Mouse (Mus musculus) olfactory bulb, adult 2 months (tissue): ENCODE data around the gene Exosc1. TPM values are rescaled to one million over a fixed set of nuclear protein-coding genes. Genes with fewer than 3 reads are reported as not detected.
A peak's percentile ranks its signal among the peaks of the same experiment; 100 is the strongest.
"Not testable (repeated sequence)": the region's sequence is repeated elsewhere in the genome, so short reads cannot be mapped to it uniquely, and the experiment has no call there.

Source experiments
- H3K27ac ChIP-seq: fragments of 200-500 bp; 2 replicates; pipeline ENCODE4 v1.5.1; 2012; ENCODE audit warnings: low read depth, low read length; ENCODE audit not compliant: insufficient read depth
- H3K4me1 ChIP-seq: fragments of 200-500 bp; 2 replicates; pipeline ENCODE4 v1.6.1; 2012; ENCODE audit warnings: low read length; ENCODE audit not compliant: control insufficient read depth, insufficient read depth
- H3K4me3 ChIP-seq: fragments of 200-500 bp; 2 replicates; pipeline ENCODE4 v1.5.1; 2012; ENCODE audit warnings: mild to moderate bottlenecking, low read depth, low read length, moderate library complexity; ENCODE audit not compliant: insufficient read depth
- CTCF ChIP-seq: fragments of 200-500 bp; IDR thresholded peaks from 2 replicates; pipeline ENCODE4 v1.5.1; 2012; ENCODE audit warnings: low read depth, mild to moderate bottlenecking, low read length, moderate library complexity; ENCODE audit not compliant: insufficient read depth
- POLR2A ChIP-seq: fragments of 200-500 bp; IDR thresholded peaks from 2 replicates; pipeline ENCODE4 v1.6.1; 2012; ENCODE audit warnings: mild to moderate bottlenecking, low read depth, low read length, moderate library complexity; ENCODE audit not compliant: insufficient read depth
- WGBS: fragments of 180-500 bp; shearing (Covaris S2); methylation state at CpG from one replicate; pipeline ENCODE4 v1.1.7; 2018; 5-methylcytosine and 5-hydroxymethylcytosine counted together
- polyA plus RNA-seq: library from polyadenylated mRNA; stranded (reverse); fragments of >200 nt; gene quantifications from 2 replicates; pipeline ENCODE4 v1.2.4, GENCODE M21; 2012; ENCODE audit warnings: low replicate concordance; ENCODE audit not compliant: missing spikeins, insufficient read depth, insufficient read length

Exosc1 gene
- polyA plus RNA-seq, 1 experiment, result not detected

- WGBS, result 86% methylated on average over 4 of the region's 4 CpGs
- Histone ChIP-seq H3K4me3 (no peak overlapping the region), H3K4me1 (peaks cover 5% of the 10 kb centered on the region), H3K27ac (no peak overlapping the region)
- TF ChIP-seq CTCF, result no peak
- TF ChIP-seq POLR2A, result no peak
Observed at GRCm38 (mm10) chr19:41916853-41917252, 16.4 kb downstream of the Exosc1 start.

GRCm38 (mm10) chr19:41915294-41915693, 17.9 kb downstream of the Exosc1 start:
- WGBS, result 80% methylated on average over 3 of the region's 3 CpGs
- TF ChIP-seq CTCF (no peak), POLR2A (no peak)
- H3K27ac ChIP-seq, result no peak overlapping the region
- no peak overlapping the region for H3K4me3 ChIP-seq
- H3K4me1 ChIP-seq, result peaks cover 5% of the 10 kb centered on the region

GRCm38 (mm10) chr19:41914592-41914882, 18.7 kb downstream of the Exosc1 start:
- not testable (repeated sequence) for H3K4me3 ChIP-seq, H3K4me1 ChIP-seq, H3K27ac ChIP-seq

GRCm38 (mm10) chr19:41913774-41914591, 19.2 kb downstream of the Exosc1 start:
- no peak for TF ChIP-seq CTCF
- no peak for TF ChIP-seq POLR2A
- H3K27ac ChIP-seq, result no peak overlapping the region
- H3K4me3 ChIP-seq, result peak overlapping the region; percentile 19
- 30% methylated on average over 6 of the region's 6 CpGs for WGBS
- peaks cover 5% of the 10 kb centered on the region for H3K4me1 ChIP-seq

GRCm38 (mm10) chr19:41912121-41913080, 20.8 kb downstream of the Exosc1 start:
- under 1% methylated on average over 53 of the region's 53 CpGs for WGBS
- Histone ChIP-seq H3K27ac (peak overlapping the region; percentile 66), H3K4me3 (peak overlapping the region; percentile 80), H3K4me1 (peaks cover 5% of the 10 kb centered on the region)
- TF ChIP-seq POLR2A (no peak), CTCF (no peak)

- H3K27ac ChIP-seq, result peak within 1 kb of the TSS; percentile 74
- H3K4me3 ChIP-seq, result peak within 1 kb of the TSS; percentile 80
- peaks cover 5% of the 10 kb centered on the region for H3K4me1 ChIP-seq
- peak; percentile 72 for TF ChIP-seq POLR2A
- no peak for TF ChIP-seq CTCF
- 3% methylated on average over 54 of the region's 54 CpGs for WGBS
Observed at GRCm38 (mm10) chr19:41911178-41912073, 21.8 kb downstream of the Exosc1 start, which contains the start of gene Pgam1. Gene Pgam1, plus strand, starts transcription at chr19:41911923.

GRCm38 (mm10) chr19:41910396-41910795, 22.8 kb downstream of the Exosc1 start:
- H3K4me3 ChIP-seq, result no peak overlapping the region
- H3K4me1 ChIP-seq, result peaks cover 5% of the 10 kb centered on the region
- WGBS, result 73% methylated on average over 2 of the region's 2 CpGs
- H3K27ac ChIP-seq, result no peak overlapping the region
- no peak for TF ChIP-seq POLR2A
- TF ChIP-seq CTCF, result no peak

GRCm38 (mm10) chr19:41908736-41909135, 24.5 kb downstream of the Exosc1 start:
- 72% methylated on average over 3 of the region's 3 CpGs for WGBS
- no peak for TF ChIP-seq POLR2A
- no peak for TF ChIP-seq CTCF

More at GRCm38 (mm10) chr19:41908736-41909135, 24.5 kb downstream of the Exosc1 start:
- H3K27ac ChIP-seq, result no peak overlapping the region
- H3K4me3 ChIP-seq, result no peak overlapping the region
- H3K4me1 ChIP-seq, result peaks cover 2% of the 10 kb centered on the region
